Mouse (Mus musculus): ENCODE results near the gene Ralgds. TPM values are rescaled to one million over a fixed set of nuclear protein-coding genes. Genes with fewer than 3 reads are reported as not detected.
"Not testable (repeated sequence)": the region's sequence is repeated elsewhere in the genome, so short reads cannot be mapped to it uniquely, and the experiment has no call there.

The Ralgds gene
- polyA plus RNA-seq, 1 experiment from 2014 or later, result 59.3 TPM

GRCm38 (mm10) chr2:28472011-28472410 is 40.9 kb upstream of the Ralgds start:
- ATAC-seq (ENCODE audit: low read depth), result not testable (repeated sequence)

DNA sequence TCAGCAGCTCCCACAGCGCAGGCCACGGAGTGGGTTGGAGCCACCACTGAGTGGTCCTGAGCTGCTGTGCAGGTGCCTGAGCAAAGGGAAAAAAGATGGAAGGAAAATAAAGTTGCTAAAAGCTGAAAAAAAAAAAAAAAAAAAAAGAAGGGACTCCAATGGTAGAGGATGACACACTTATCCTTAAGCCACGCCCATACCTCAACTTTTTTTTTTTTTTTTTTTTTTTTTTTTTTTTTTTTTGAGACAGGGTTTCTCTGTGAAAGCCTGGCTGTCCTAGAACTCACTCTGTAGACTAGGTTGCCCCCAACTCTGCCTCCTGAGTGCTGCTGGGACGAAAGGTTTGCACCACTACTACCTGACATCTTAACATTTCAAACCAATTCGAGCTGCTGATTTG is 34.9 kb upstream of the Ralgds start:
- H3K27ac ChIP-seq (replicated peaks; ENCODE audit: low read depth, low read length); H3K4me2 ChIP-seq (ENCODE audit: low read depth, low read length); DNase-seq (ENCODE audit: low spot score); ATAC-seq (ENCODE audit: low read depth); H3K27me3 ChIP-seq (replicated peaks; ENCODE audit: control insufficient read depth, insufficient read depth, low read length); H3K36me3 ChIP-seq (ENCODE audit: control insufficient read depth, insufficient read depth, low read length); H3K4me1 ChIP-seq (ENCODE audit: control insufficient read depth, insufficient read depth, low read length); H3K4me3 ChIP-seq (ENCODE audit: low read depth, low read length); H3K9ac ChIP-seq (ENCODE audit: low read depth, low read length); H3K9me3 ChIP-seq (ENCODE audit: control insufficient read depth, low read length): not testable (repeated sequence)
- 89% methylated on average over 5 of the region's 5 CpGs for WGBS

More at GRCm38 (mm10) chr2:28472011-28472410, 40.9 kb upstream of the Ralgds start:
- not testable (repeated sequence) for H3K9me3 ChIP-seq (ENCODE audit: control insufficient read depth, low read length); H3K4me2 ChIP-seq (ENCODE audit: low read depth, low read length); H3K4me3 ChIP-seq (ENCODE audit: low read depth, low read length); H3K27me3 ChIP-seq (replicated peaks; ENCODE audit: control insufficient read depth, insufficient read depth, low read length); H3K4me1 ChIP-seq (ENCODE audit: control insufficient read depth, insufficient read depth, low read length); H3K9ac ChIP-seq (ENCODE audit: low read depth, low read length); H3K27ac ChIP-seq (replicated peaks; ENCODE audit: low read depth, low read length); DNase-seq (ENCODE audit: low spot score)
- H3K36me3 ChIP-seq (ENCODE audit: control insufficient read depth, insufficient read depth, low read length), result peaks cover 38% of the 10 kb centered on the region
- WGBS, result 92% methylated on average over 8 of the region's 8 CpGs

- H3K36me3 ChIP-seq (ENCODE audit: control insufficient read depth, insufficient read depth, low read length), result no peaks in the 10 kb centered on the region
- no peaks in the 10 kb centered on the region for H3K9me3 ChIP-seq (ENCODE audit: control insufficient read depth, low read length)
- ATAC-seq (ENCODE audit: low read depth), result peak; percentile 65; the same call in 1 of the 2 replicates
- DNase-seq (ENCODE audit: low spot score), result peak; percentile 49
- H3K4me1 ChIP-seq (ENCODE audit: control insufficient read depth, insufficient read depth, low read length), result no peaks in the 10 kb centered on the region
- no peak overlapping the region for H3K27ac ChIP-seq (replicated peaks; ENCODE audit: low read depth, low read length)
- 73% methylated on average over 20 of the region's 20 CpGs for WGBS
- no peak overlapping the region for H3K4me3 ChIP-seq (ENCODE audit: low read depth, low read length)
- H3K27me3 ChIP-seq (replicated peaks; ENCODE audit: control insufficient read depth, insufficient read depth, low read length), result no peaks in the 10 kb centered on the region
- no peak overlapping the region for H3K9ac ChIP-seq (ENCODE audit: low read depth, low read length)
- H3K4me2 ChIP-seq (ENCODE audit: low read depth, low read length), result no peak overlapping the region
Measured at GRCm38 (mm10) chr2:28479208-28480204, 33.4 kb upstream of the Ralgds start.

GRCm38 (mm10) chr2:28483861-28484260 is 29.1 kb upstream of the Ralgds start:
- WGBS, result 73% methylated on average over 2 of the region's 2 CpGs
- no peaks in the 10 kb centered on the region for H3K4me1 ChIP-seq (ENCODE audit: control insufficient read depth, insufficient read depth, low read length)
- no peak overlapping the region for H3K4me2 ChIP-seq (ENCODE audit: low read depth, low read length)
- DNase-seq (ENCODE audit: low spot score) (no peak), ATAC-seq (ENCODE audit: low read depth) (no peak)
- no peak overlapping the region for H3K4me3 ChIP-seq (ENCODE audit: low read depth, low read length)
- H3K9ac ChIP-seq (ENCODE audit: low read depth, low read length), result no peak overlapping the region
- no peaks in the 10 kb centered on the region for H3K27me3 ChIP-seq (replicated peaks; ENCODE audit: control insufficient read depth, insufficient read depth, low read length)
- no peaks in the 10 kb centered on the region for H3K36me3 ChIP-seq (ENCODE audit: control insufficient read depth, insufficient read depth, low read length)
- H3K27ac ChIP-seq (replicated peaks; ENCODE audit: low read depth, low read length), result no peak overlapping the region
- H3K9me3 ChIP-seq (ENCODE audit: control insufficient read depth, low read length), result no peaks in the 10 kb centered on the region

DNA sequence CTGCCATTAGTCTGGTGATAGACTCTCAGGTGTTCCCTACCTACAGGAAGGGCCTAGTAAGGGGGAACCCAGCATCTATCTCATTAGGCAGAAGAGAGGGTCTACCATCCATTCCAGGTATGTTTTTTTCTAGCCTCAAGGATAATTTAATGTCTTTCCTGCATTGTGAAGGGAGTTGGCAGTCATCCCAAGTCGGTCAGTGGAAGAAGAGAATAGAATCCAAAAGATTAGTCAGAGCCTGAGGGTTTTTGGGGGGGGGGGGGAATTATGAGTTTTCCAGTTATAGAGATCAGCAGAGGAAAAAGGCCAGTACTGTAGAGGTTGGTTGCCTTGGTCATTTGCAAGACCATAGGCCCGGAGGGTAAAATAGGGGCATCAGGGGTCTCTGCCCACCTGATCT is 18.4 kb upstream of the Ralgds start:
- no peak for DNase-seq (ENCODE audit: low spot score)
- ATAC-seq (ENCODE audit: low read depth), result no peak
- Histone ChIP-seq H3K36me3 (ENCODE audit: control insufficient read depth, insufficient read depth, low read length) (no peaks in the 10 kb centered on the region), H3K9ac (ENCODE audit: low read depth, low read length) (no peak overlapping the region), H3K4me1 (ENCODE audit: control insufficient read depth, insufficient read depth, low read length) (no peaks in the 10 kb centered on the region), H3K27me3 (replicated peaks; ENCODE audit: control insufficient read depth, insufficient read depth, low read length) (no peaks in the 10 kb centered on the region), H3K9me3 (ENCODE audit: control insufficient read depth, low read length) (no peaks in the 10 kb centered on the region), H3K4me2 (ENCODE audit: low read depth, low read length) (no peak overlapping the region), H3K27ac (replicated peaks; ENCODE audit: low read depth, low read length) (no peak overlapping the region), H3K4me3 (ENCODE audit: low read depth, low read length) (no peak overlapping the region)
- WGBS, result 77% methylated on average over 2 of the region's 2 CpGs

- Histone ChIP-seq H3K4me3 (ENCODE audit: low read depth, low read length) (no peak overlapping the region), H3K9ac (ENCODE audit: low read depth, low read length) (no peak overlapping the region; the same call in 1 of the 2 replicates), H3K4me2 (ENCODE audit: low read depth, low read length) (no peak overlapping the region), H3K4me1 (ENCODE audit: control insufficient read depth, insufficient read depth, low read length) (no peaks in the 10 kb centered on the region), H3K27ac (replicated peaks; ENCODE audit: low read depth, low read length) (peak overlapping the region; percentile 39; the same call in 1 of the 2 replicates), H3K9me3 (ENCODE audit: control insufficient read depth, low read length) (no peaks in the 10 kb centered on the region), H3K27me3 (replicated peaks; ENCODE audit: control insufficient read depth, insufficient read depth, low read length) (no peaks in the 10 kb centered on the region), H3K36me3 (ENCODE audit: control insufficient read depth, insufficient read depth, low read length) (no peaks in the 10 kb centered on the region)
- DNase-seq (ENCODE audit: low spot score) (peak; percentile 20), ATAC-seq (ENCODE audit: low read depth) (no peak)
- WGBS, result 81% methylated on average over 14 of the region's 14 CpGs
Measured at GRCm38 (mm10) chr2:28495207-28495756, 17.6 kb upstream of the Ralgds start.

DNA sequence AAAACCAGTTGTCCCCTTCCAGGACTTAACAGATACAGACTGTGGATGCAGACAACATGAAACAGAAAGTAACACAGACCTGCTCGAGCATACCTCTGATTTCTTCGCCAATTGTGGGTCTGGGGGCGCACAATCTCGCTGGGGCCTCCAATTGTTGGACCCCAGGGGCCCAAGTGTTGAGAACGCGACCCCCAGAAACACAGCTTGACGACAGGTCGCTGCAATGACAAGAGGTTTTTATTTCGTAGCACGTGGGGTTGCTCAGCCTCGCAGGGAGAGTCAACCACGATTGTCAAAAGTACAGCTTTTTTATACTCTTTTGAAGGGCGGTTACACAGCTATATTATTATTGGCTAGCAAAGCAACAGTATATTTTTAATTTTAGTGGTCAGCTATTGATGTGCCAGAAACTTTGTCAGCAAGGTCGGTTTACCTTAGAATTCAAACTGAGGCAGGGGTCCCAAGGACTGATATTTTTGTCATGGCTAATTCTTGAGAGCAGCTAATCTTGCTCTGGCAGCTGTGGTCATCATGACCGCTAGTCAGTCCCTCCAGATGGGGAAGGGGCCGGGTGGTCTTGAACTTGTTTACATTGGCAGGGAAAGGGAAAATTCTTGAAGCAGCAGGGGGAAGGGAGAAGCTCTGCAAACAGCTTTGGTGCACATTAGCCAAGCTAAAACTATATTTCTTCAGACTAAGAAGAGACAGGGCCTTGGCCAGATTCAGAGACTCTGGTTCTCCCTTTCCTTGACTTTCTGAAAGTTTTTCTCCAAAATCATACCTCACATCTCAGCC is 16.9 kb upstream of the Ralgds start:
- no peaks in the 10 kb centered on the region for H3K36me3 ChIP-seq (ENCODE audit: control insufficient read depth, insufficient read depth, low read length)
- peak; percentile 51 for DNase-seq (ENCODE audit: low spot score)
- H3K9ac ChIP-seq (ENCODE audit: low read depth, low read length), result no peak overlapping the region
- no peak overlapping the region for H3K4me3 ChIP-seq (ENCODE audit: low read depth, low read length)
- no peak for ATAC-seq (ENCODE audit: low read depth)
- WGBS, result 74% methylated on average over 16 of the region's 16 CpGs
- H3K4me1 ChIP-seq (ENCODE audit: control insufficient read depth, insufficient read depth, low read length), result no peaks in the 10 kb centered on the region
- peak overlapping the region; percentile 61 for H3K27ac ChIP-seq (replicated peaks; ENCODE audit: low read depth, low read length)
- H3K4me2 ChIP-seq (ENCODE audit: low read depth, low read length), result no peak overlapping the region
- H3K9me3 ChIP-seq (ENCODE audit: control insufficient read depth, low read length), result no peaks in the 10 kb centered on the region
- H3K27me3 ChIP-seq (replicated peaks; ENCODE audit: control insufficient read depth, insufficient read depth, low read length), result no peaks in the 10 kb centered on the region

DNA sequence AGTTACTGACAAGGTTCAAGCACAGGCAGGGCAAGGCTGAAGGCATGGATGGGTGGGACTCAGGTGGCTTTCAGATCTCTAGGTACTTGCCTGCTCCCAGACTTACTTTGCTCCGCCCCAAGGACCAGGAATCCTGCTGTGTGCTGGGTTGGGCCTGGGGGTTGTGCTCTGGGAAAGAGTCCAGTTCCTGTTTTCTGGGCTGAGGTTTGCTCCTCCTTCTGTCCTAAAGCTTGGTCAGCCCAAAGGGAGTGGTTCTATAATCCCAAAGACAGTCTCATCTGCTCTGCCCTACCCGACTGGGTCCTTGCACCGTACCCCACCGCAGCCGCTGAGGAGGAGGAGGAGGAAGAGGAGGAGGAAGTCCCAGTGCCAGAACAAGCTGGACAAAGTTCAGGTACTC is 16.3 kb upstream of the Ralgds start, which contains the start of gene Gbgt1:
Gene Gbgt1 (plus strand): TSS at position 221 of the 400 bp plus-strand sequence.
- Histone ChIP-seq H3K9me3 (ENCODE audit: control insufficient read depth, low read length) (no peaks in the 10 kb centered on the region), H3K4me2 (ENCODE audit: low read depth, low read length) (no peak within 1 kb of the TSS), H3K27ac (replicated peaks; ENCODE audit: low read depth, low read length) (peak within 1 kb of the TSS; percentile 61), H3K27me3 (replicated peaks; ENCODE audit: control insufficient read depth, insufficient read depth, low read length) (no peaks in the 10 kb centered on the region), H3K36me3 (ENCODE audit: control insufficient read depth, insufficient read depth, low read length) (no peaks in the 10 kb centered on the region), H3K4me3 (ENCODE audit: low read depth, low read length) (no peak within 1 kb of the TSS), H3K4me1 (ENCODE audit: control insufficient read depth, insufficient read depth, low read length) (no peaks in the 10 kb centered on the region), H3K9ac (ENCODE audit: low read depth, low read length) (no peak within 1 kb of the TSS)
- DNase-seq (ENCODE audit: low spot score), result no peak
- WGBS, result 47% methylated on average over 5 of the region's 5 CpGs
- no peak for ATAC-seq (ENCODE audit: low read depth)
